Mouse (Mus musculus) forebrain, embryonic 10.5 days (tissue): ENCODE measurements around the gene Hs3st1. TPM values are rescaled to one million over a fixed set of nuclear protein-coding genes. Genes with fewer than 3 reads are reported as not detected.
A peak's percentile ranks its signal among the peaks of the same experiment; 100 is the strongest.

Experiments
- DNase-seq: peaks from one replicate; pipeline ENCODE4 v3.0.0-alpha.2; 2017; ENCODE audit warnings: low spot score; ENCODE audit errors: extremely low spot score
- H3K27ac ChIP-seq: fragments of 300-500 bp; sonication (generic); 2 replicates; pipeline ENCODE4 v1.5.1; 2016; ENCODE audit warnings: mild to moderate bottlenecking
- H3K27me3 ChIP-seq: fragments of 300-500 bp; sonication (generic); 2 replicates; pipeline ENCODE4 v1.6.1; 2016; ENCODE audit warnings: mild to moderate bottlenecking; ENCODE audit not compliant: poor library complexity, severe bottlenecking
- H3K36me3 ChIP-seq: fragments of 300-500 bp; sonication (generic); replicated peaks from 2 replicates; pipeline ENCODE4 v1.6.1; 2016; ENCODE audit warnings: mild to moderate bottlenecking, moderate library complexity
- H3K4me1 ChIP-seq: fragments of 300-500 bp; sonication (generic); 2 replicates; pipeline ENCODE4 v1.6.1; 2016
- H3K4me3 ChIP-seq: fragments of 300-500 bp; sonication (generic); 2 replicates; pipeline ENCODE4 v1.5.1; 2016; ENCODE audit warnings: mild to moderate bottlenecking, moderate library complexity
- H3K9me3 ChIP-seq: fragments of 300-500 bp; sonication (generic); 2 replicates; pipeline ENCODE4 v1.6.1; 2016; ENCODE audit warnings: mild to moderate bottlenecking, moderate library complexity
- WGBS: fragments of 180-500 bp; shearing (Covaris S2); methylation state at CpG from one replicate; pipeline ENCODE4 v1.1.7; 2016; 5-methylcytosine and 5-hydroxymethylcytosine counted together
- polyA plus RNA-seq: library from polyadenylated mRNA; unstranded; fragments of >200 nt; fragmentation: Nextera tagmentation; extraction: Ambion mirVana; gene quantifications from 2 replicates; pipeline ENCODE4 v1.2.1, GENCODE M21; 2016

Gene Hs3st1
- polyA plus RNA-seq, 1 experiment from 2014 or later: 3.0 TPM

DNA sequence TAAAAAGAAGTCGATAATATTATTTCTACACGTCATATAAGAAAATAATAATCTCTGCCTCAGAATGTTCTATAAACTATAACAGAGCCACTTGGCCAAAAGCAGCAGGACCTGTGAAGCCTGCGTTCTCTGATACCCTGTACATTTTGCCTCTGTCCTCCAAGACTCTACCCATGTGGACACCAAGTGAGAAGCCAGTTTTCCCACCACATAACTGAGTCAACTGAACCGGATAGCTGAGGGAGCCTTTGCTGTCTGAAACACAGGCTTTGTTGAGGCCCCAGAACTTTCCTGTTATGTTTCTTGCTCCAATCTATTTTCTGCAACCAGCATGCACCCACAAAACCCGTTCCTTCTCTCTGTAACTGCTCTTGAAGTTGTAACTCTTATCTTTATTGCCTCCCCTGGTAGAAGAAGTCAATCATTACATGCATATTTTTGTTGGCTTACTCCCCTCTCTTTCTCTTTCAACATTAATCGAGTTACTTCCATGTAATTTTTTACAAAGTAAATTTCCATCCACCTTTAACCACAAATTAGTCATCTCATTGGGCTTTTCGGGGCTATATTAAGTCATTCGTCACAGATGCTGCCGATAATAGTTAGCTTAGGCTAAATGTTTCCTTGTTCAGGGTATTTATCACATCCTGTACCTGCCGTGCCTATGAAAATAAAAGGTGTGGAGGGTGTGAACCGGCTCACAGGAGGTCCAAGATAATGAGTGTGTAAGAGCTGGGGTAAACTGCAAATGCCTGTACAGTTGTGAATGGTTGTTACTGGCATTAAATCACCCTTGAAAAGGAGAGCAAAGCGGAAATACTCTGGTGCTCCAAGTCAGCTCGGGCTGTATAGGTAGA, 39.4 kb downstream of the Hs3st1 start:
- DNase-seq: no peak
- Histone ChIP-seq H3K9me3 (no peaks in the 10 kb centered on the region), H3K27ac (no peak overlapping the region), H3K4me1 (no peaks in the 10 kb centered on the region), H3K27me3 (no peaks in the 10 kb centered on the region), H3K36me3 (no peaks in the 10 kb centered on the region), H3K4me3 (no peak overlapping the region)
- WGBS: 93% methylated on average over 13 of the region's 13 CpGs

DNA sequence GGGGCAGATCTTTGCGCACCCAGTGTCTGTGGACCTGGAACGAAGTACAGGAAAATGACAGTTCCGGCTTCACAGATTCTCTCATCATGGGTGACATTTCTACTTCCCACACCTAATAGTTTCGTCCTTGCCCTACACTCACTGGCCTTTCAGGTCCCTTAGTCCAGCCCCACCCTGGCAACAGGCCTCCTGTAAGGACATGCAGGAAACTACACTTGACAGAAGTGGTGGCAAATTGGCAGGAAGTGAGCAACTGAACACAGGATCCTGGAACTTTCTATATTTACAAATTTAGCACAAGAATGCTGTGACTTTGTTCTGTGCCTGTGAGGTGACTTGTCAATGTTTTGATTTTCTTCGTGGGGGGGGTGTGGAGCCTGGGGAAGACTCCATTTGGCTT, 40.1 kb downstream of the Hs3st1 start:
- H3K4me3 ChIP-seq: no peak overlapping the region
- no peaks in the 10 kb centered on the region for H3K27me3 ChIP-seq
- WGBS: 89% methylated on average over 5 of the region's 5 CpGs
- no peak overlapping the region for H3K27ac ChIP-seq
- no peaks in the 10 kb centered on the region for H3K36me3 ChIP-seq
- DNase-seq: no peak
- H3K4me1 ChIP-seq: no peaks in the 10 kb centered on the region
- no peaks in the 10 kb centered on the region for H3K9me3 ChIP-seq

DNA sequence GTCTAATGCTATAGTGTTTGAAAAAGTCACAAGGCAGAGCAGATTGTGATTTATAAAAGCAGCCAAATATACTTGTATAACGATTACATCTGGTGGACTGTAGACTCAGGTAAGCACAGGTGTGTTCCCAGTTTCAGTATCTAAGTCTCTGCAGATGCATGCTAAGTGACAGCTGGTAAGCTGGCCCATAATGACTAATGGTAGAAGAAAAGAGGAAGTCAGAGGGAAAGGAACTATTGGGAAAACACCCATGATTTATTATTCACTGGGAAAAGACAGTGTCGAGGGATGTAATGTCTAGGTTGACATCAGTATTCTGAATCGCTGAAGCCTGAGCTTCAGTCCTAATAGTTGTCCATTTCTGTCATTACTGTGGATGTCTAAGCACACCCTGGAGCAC, 49.7 kb downstream of the Hs3st1 start:
- DNase-seq: no peak
- H3K4me3 ChIP-seq: no peak overlapping the region
- WGBS: 84% methylated on average over 3 of the region's 3 CpGs
- H3K4me1 ChIP-seq: no peaks in the 10 kb centered on the region
- H3K27me3 ChIP-seq: no peaks in the 10 kb centered on the region
- H3K27ac ChIP-seq: no peak overlapping the region
- H3K36me3 ChIP-seq: no peaks in the 10 kb centered on the region
- H3K9me3 ChIP-seq: no peaks in the 10 kb centered on the region

DNA sequence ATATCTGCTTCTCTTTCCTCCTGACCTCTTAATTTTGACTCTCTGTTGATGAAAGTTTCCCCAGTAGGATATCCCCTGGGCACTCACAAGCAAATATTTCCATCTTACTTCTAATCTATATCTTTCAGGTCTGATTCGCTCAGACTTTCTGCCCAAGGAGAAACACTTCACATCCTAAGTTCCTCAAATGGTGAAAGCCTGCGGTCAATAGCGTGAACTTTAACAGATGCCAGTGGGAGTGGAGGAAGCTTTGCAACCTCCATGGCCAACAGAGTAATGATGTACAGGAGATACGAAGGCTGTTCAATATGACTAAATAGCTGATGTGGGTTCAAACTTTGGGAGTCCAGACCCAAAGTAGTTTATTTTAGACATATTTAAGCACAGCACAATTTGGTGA, 94.4 kb downstream of the Hs3st1 start:
- Histone ChIP-seq H3K9me3 (no peaks in the 10 kb centered on the region), H3K27ac (no peak overlapping the region), H3K4me1 (peaks cover 21% of the 10 kb centered on the region; the same call in 1 of the 2 replicates), H3K27me3 (no peaks in the 10 kb centered on the region), H3K4me3 (no peak overlapping the region), H3K36me3 (no peaks in the 10 kb centered on the region)
- no peak for DNase-seq
- WGBS: 92% methylated on average over 4 of the region's 4 CpGs

DNA sequence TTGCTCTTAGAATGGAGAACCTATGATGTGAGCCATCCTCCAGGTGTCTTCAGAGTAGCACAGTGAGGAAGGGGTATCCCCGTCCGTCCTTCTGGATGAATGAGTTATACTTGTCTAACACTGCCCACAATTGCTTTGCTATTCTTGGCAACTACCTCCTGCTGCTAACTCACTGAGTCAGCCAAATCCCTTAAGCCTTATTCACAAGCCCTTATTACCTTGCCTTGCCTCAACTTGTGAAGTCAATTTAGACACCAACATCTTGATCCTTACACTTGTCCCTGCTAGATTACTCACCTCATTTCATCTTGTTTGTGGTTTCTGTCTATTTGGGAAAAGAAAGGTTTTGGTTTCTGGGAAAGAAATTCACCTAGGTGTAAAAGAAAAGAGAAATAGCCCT, 95.9 kb downstream of the Hs3st1 start:
- no peak for DNase-seq
- H3K4me3 ChIP-seq: no peak overlapping the region
- H3K27me3 ChIP-seq: no peaks in the 10 kb centered on the region
- WGBS: 32% methylated on average over 2 of the region's 2 CpGs
- no peak overlapping the region for H3K27ac ChIP-seq
- no peaks in the 10 kb centered on the region for H3K36me3 ChIP-seq
- H3K4me1 ChIP-seq: peaks cover 21% of the 10 kb centered on the region; the same call in 1 of the 2 replicates
- H3K9me3 ChIP-seq: no peaks in the 10 kb centered on the region

DNA sequence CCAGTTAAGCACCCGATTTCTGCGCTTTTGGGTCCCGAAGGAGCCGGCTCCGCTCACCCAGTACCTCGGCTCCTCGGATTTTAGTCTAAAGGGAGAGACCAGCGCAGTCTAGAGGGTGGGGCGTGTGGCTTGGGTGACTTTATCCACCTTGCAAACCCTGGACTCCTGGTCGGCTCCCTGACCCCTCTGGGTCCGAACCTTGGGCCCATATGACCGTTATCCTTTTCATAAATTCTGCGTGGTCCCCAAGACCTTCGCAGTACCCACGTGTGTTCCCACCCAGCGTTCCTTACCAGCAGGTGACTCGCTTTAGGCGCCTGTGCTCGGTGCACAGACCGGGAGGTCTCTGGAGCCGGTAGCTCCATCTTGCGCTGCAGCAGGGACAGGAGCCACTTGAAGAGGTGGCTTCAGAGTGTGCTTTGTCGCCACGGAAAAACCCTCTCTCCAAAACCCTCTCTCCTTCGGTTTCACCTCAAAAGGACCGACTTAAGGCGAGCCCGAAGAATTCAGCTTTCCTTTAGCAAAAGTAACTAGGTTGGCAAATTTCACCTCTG, 110.4 kb downstream of the Hs3st1 start:
- Histone ChIP-seq H3K27ac (peak overlapping the region; percentile 81), H3K27me3 (peaks cover 56% of the 10 kb centered on the region), H3K4me3 (peak overlapping the region; percentile 72), H3K4me1 (peaks cover 22% of the 10 kb centered on the region), H3K9me3 (no peaks in the 10 kb centered on the region), H3K36me3 (no peaks in the 10 kb centered on the region)
- WGBS: under 1% methylated on average over 28 of the region's 28 CpGs
- DNase-seq: no peak

DNA sequence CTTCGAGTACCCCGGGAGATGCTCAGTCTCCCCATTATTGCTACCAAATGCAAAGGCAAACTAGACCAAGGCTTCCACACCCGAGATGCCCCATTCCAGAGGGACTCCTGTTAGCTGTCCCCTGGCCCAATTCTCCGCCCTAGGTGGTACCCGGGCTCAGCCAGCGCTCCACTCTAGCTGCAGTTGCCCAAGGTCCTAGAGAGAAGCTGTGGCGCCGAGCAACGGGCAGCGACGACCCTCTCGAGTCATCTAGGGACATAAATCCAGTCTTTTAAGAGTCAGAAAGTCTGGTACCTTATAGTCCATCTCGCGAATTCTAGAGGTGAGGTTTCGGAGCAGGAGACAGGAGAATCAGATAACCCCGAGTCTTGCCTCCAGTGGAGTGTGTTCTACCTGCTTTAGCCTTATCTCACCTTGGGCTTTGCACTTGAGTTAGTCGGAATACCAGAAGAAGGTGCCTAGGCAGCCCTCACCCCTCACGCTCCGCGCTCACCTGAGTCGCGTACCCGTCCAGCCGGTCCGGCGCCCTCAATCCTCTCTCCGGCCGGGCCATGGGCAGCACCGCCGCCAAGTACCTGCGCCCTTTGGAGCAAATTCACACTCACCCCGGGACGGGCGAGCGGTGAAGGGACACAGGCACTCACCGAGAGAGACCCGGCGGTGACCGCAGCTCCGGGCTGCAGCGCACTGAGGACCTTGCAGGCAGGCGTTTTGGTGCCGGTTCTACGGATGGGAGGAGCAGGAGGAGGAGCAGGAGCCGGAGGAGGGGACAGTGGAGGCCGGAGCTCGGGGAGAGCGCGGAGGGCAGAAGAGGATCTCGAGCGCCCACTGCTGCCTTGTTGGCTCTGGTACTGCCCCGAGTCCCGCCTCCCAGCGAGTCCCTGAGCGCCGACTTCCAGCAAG, 111.1 kb downstream of the Hs3st1 start:
- under 1% methylated on average over 56 of the region's 56 CpGs for WGBS
- Histone ChIP-seq H3K36me3 (no peaks in the 10 kb centered on the region), H3K27me3 (peaks cover 57% of the 10 kb centered on the region), H3K27ac (peak overlapping the region; percentile 81), H3K9me3 (no peaks in the 10 kb centered on the region), H3K4me3 (peak overlapping the region; percentile 72), H3K4me1 (peaks cover 22% of the 10 kb centered on the region)
- peak; percentile 86 for DNase-seq

DNA sequence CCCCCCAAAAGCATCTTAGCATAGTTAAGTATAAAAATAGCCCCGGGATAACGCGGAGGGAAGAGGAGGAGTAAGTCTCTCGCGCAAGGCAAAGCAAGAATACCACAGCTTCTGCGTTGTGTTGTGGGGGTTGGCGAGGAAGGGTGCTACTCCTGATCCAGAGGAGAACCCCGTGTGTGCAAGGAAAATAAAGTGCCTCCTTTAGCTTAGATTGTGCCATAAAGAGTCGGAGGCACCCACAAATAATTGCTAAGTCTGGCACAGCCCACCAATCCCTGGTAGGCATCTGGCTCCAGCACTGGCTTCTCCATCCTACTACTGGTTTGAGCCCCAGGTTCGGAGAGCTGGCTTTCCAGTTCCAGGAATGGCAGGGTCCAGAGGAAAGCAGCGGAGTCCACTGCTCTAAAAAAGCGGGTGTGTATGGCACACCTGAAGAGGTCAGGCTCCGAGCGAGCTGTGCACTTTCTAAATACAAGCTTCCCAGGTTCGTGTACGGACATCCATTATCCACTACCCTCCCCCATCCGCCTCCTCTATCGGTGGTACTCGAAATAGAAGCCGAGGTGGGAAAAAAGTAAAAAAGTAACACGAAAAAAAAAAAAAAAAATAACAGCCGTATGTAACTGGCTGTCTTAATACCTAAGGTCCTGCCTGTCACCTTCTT, 111.9 kb downstream of the Hs3st1 start:
- Histone ChIP-seq H3K27ac (no peak overlapping the region), H3K36me3 (no peaks in the 10 kb centered on the region), H3K4me3 (peak overlapping the region; percentile 72), H3K9me3 (no peaks in the 10 kb centered on the region), H3K27me3 (peaks cover 57% of the 10 kb centered on the region), H3K4me1 (peaks cover 22% of the 10 kb centered on the region)
- no peak for DNase-seq
- WGBS: 4% methylated on average over 22 of the region's 22 CpGs

DNA sequence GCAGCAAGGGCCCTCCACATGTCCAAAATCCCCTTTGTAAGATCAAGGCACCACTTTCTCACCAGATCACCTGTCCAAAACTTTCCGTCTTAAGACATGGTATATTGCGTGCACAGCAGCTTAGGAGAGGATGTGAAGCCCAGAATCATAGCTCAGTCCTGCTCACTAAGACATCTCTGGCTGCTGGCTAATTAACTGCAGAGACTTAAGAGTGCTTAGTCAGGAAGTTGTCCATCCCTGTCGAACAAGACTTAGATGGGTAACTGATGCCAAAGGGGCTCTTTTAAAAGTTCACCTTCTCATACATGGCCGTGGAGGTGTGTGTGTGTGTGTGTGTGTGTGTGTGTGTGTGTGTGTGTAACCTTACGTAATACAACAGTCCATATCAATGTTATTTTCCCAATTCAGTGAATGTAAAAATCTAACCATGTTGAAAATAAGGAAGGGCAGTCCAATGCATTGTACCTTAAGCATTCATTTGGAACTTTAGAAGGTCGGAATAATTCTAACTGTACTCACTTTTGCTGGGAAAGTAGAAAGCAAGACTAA, 113.0 kb downstream of the Hs3st1 start:
- Histone ChIP-seq H3K4me1 (peaks cover 22% of the 10 kb centered on the region), H3K9me3 (no peaks in the 10 kb centered on the region), H3K36me3 (no peaks in the 10 kb centered on the region), H3K27ac (no peak overlapping the region), H3K27me3 (peaks cover 57% of the 10 kb centered on the region), H3K4me3 (no peak overlapping the region)
- WGBS: 75% methylated on average over 6 of the region's 6 CpGs
- no peak for DNase-seq

DNA sequence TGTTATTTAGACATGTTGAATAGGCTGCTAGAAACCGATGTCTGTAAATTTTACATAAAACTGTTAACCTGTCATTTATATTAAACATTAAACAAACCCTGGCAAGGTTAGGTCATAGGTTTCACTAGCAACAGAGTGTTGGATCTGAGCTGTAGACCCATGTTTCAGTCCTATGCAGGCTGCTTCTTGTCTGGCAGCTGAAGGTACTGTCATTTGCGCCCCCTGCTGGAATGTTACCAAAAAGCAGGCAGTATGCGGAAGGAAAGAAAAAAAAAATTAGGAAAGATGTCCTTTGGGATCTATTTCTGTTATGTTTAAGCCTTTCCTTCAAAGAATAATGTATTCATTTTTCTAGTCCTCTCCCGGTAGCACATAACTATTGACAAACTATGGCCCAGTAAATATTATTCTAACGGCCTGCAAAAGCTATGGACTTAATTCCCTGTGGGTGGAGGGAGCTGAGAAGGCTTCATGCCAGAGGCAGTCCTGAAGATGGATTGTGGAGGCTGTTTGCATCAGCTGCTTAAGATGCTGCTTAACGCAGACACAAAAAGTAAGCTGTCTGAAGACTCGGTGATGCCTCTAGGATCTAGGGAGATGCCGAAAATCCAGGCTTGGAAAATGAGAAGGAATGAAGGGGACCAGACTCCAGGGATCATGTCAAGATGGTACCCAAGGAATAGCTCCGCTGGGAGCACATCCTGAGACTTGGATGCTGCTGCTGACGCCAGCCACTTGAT, 115.7 kb downstream of the Hs3st1 start:
- Histone ChIP-seq H3K27me3 (peaks cover 40% of the 10 kb centered on the region), H3K36me3 (no peaks in the 10 kb centered on the region), H3K4me3 (no peak overlapping the region), H3K4me1 (peaks cover 17% of the 10 kb centered on the region), H3K9me3 (no peaks in the 10 kb centered on the region), H3K27ac (no peak overlapping the region)
- 55% methylated on average over 10 of the region's 10 CpGs for WGBS
- DNase-seq: peak; percentile 46

DNA sequence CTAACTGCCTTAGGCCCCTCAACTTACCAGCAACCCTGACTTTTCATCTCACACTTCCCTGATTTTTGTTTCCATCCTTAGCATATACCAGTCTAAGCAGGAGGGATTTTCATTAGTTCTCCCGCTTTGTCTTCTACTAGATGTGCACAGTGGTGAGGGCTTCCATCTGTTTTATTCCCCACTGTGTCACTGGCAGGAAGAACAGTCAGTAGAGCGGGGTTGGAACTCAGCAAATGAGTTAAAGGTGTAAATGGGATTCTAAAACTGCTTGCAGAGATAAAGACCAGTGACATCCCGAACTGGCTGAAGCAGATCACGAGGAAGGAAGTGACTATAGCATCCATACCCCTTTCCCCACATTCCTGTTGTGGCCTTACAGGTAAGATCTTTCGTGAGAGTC, 116.3 kb downstream of the Hs3st1 start:
- DNase-seq: no peak
- peaks cover 34% of the 10 kb centered on the region for H3K27me3 ChIP-seq
- H3K36me3 ChIP-seq: no peaks in the 10 kb centered on the region
- no peak overlapping the region for H3K4me3 ChIP-seq
- no peak overlapping the region for H3K27ac ChIP-seq
- H3K9me3 ChIP-seq: no peaks in the 10 kb centered on the region
- WGBS: 83% methylated on average over 5 of the region's 5 CpGs
- H3K4me1 ChIP-seq: peaks cover 12% of the 10 kb centered on the region

DNA sequence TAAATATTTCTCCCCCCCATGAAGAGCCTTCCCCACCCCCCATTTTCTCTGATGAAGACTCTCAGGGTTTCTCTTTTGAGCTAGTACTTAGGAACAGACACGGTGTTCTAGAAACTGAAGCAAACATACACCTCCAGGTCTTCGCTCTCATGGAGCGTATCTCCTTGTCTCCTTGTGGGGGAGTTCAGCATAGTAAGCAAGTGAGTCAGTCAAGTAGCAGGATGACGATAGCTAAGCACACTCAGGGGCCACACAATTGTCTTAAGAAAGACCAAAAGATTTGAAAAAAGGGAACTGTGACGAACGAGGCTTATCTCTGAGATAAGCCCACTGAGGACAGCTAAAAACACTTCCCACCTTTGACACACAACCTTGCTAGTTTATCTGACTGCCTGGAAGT, 117.4 kb downstream of the Hs3st1 start:
- DNase-seq: no peak
- WGBS: 74% methylated on average over 6 of the region's 6 CpGs
- H3K27ac ChIP-seq: no peak overlapping the region

More for the DNA sequence above, 117.4 kb downstream of the Hs3st1 start:
- Histone ChIP-seq H3K9me3 (no peaks in the 10 kb centered on the region), H3K4me1 (peaks cover 2% of the 10 kb centered on the region), H3K27me3 (peaks cover 24% of the 10 kb centered on the region), H3K36me3 (no peaks in the 10 kb centered on the region), H3K4me3 (no peak overlapping the region)
